Mouse (Mus musculus) megakaryocyte, embryonic 14.5 days (primary cell): ENCODE data around the gene Entpd8. TPM values are rescaled to one million over a fixed set of nuclear protein-coding genes. Genes with fewer than 3 reads are reported as not detected.

Experiments used
- H3K27me3 ChIP-seq: replicated peaks from 2 replicates; pipeline ENCODE3; 2012; ENCODE audit warnings: inconsistent platforms
- H3K36me3 ChIP-seq: replicated peaks from 2 replicates; pipeline ENCODE3; 2012; ENCODE audit warnings: low read length, inconsistent platforms, mixed read lengths
- H3K4me1 ChIP-seq: 2 replicates; pipeline ENCODE4 v1.6.1; 2012; ENCODE audit warnings: inconsistent platforms
- H3K4me3 ChIP-seq: replicated peaks from 2 replicates; pipeline ENCODE3; 2012; ENCODE audit warnings: moderate library complexity, mild to moderate bottlenecking, inconsistent platforms
- H3K9me3 ChIP-seq: 2 replicates; pipeline ENCODE4 v1.6.1; 2012; ENCODE audit warnings: inconsistent platforms
- FLI1 ChIP-seq: IDR thresholded peaks from 2 replicates; pipeline ENCODE4 v1.6.1; 2012; ENCODE audit warnings: low read length, inconsistent platforms, mixed read lengths
- GATA1 ChIP-seq: IDR thresholded peaks from 3 replicates; pipeline ENCODE4 v1.6.1; 2012; ENCODE audit warnings: mixed read lengths, low read length, inconsistent platforms, borderline replicate concordance
- polyA plus RNA-seq: library from polyadenylated mRNA; stranded (reverse); fragments of >175 nt; gene quantifications from 2 replicates; pipeline ENCODE4 v1.2.3, GENCODE M21; 2012; ENCODE audit warnings: low replicate concordance; ENCODE audit not compliant: insufficient read depth

Entpd8 gene
- polyA plus RNA-seq, 1 experiment: not detected

GRCm38 (mm10) chr2:25128072-25128471 is 48.0 kb downstream of the Entpd8 start:
- H3K9me3 ChIP-seq: no peaks in the 10 kb centered on the region
- no peak for TF ChIP-seq GATA1
- TF ChIP-seq FLI1: no peak

GRCm38 (mm10) chr2:25131601-25132000 is 51.5 kb downstream of the Entpd8 start:
- Histone ChIP-seq H3K27me3 (no peaks in the 10 kb centered on the region), H3K4me1 (peaks cover 60% of the 10 kb centered on the region), H3K9me3 (no peaks in the 10 kb centered on the region), H3K36me3 (no peaks in the 10 kb centered on the region), H3K4me3 (peak overlapping the region; percentile 44)
- TF ChIP-seq FLI1 (no peak), GATA1 (no peak)

More at GRCm38 (mm10) chr2:25128072-25128471, 48.0 kb downstream of the Entpd8 start:
- Histone ChIP-seq H3K36me3 (no peaks in the 10 kb centered on the region), H3K4me3 (no peak overlapping the region), H3K27me3 (no peaks in the 10 kb centered on the region), H3K4me1 (peaks cover 85% of the 10 kb centered on the region)

Other genes starting within 250 kb of the Entpd8 start
- 20.7 and 41.8 TPM in 2 replicates for gene Ehmt1, start 160.7 kb upstream of the Entpd8 start, polyA plus RNA-seq
- gene Arrdc1, start 145.1 kb upstream of the Entpd8 start, polyA plus RNA-seq: 61.7 and 82.8 TPM in 2 replicates
- gene Zmynd19, start 130.5 kb upstream of the Entpd8 start, polyA plus RNA-seq: 2.9 and 5.7 TPM in 2 replicates
- gene Dph7, start 117.9 kb upstream of the Entpd8 start, polyA plus RNA-seq: 10.2 and 14.3 TPM in 2 replicates
- 26.6 and 65.1 TPM in 2 replicates for gene Mrpl41, start 105.2 kb upstream of the Entpd8 start, polyA plus RNA-seq
- 1.5 and 7.1 TPM in 2 replicates for gene Pnpla7, start 104.3 kb upstream of the Entpd8 start, polyA plus RNA-seq
- gene Nsmf, start 25.9 kb upstream of the Entpd8 start, polyA plus RNA-seq: 24.0 and 32.1 TPM in 2 replicates
- not detected in 2 replicates for gene Noxa1, start 14.8 kb downstream of the Entpd8 start, polyA plus RNA-seq
- 7.9 and 8.1 TPM in 2 replicates for gene Nrarp, start 100.5 kb downstream of the Entpd8 start, polyA plus RNA-seq
- gene Tor4a, start 116.6 kb downstream of the Entpd8 start, polyA plus RNA-seq: 10.3 and 14.6 TPM in 2 replicates
- gene Nelfb, start 131.2 kb downstream of the Entpd8 start, polyA plus RNA-seq: 22.9 and 24.0 TPM in 2 replicates
- gene Stpg3, start 134.3 kb downstream of the Entpd8 start, polyA plus RNA-seq: 0.08 and 1.5 TPM in 2 replicates
- gene Fam166a, start 138.4 kb downstream of the Entpd8 start, polyA plus RNA-seq: not detected in 2 replicates
- 264 and 365 TPM in 2 replicates for gene Tubb4b, start 144.4 kb downstream of the Entpd8 start, polyA plus RNA-seq
- gene Slc34a3, start 154.1 kb downstream of the Entpd8 start, polyA plus RNA-seq: not detected in 2 replicates
- not detected in 2 replicates for gene Rnf224, start 156.5 kb downstream of the Entpd8 start, polyA plus RNA-seq
- gene Rnf208, start 162.0 kb downstream of the Entpd8 start, polyA plus RNA-seq: 3.8 and 7.6 TPM in 2 replicates
- not detected in 2 replicates for gene Cysrt1, start 162.1 kb downstream of the Entpd8 start, polyA plus RNA-seq
- gene AL732309.1, start 166.6 kb downstream of the Entpd8 start, polyA plus RNA-seq: 1.1 TPM in 1 of 2 replicates, not detected in the other
- gene Tmem203, start 175.1 kb downstream of the Entpd8 start, polyA plus RNA-seq: 16.3 and 20.0 TPM in 2 replicates
- gene Tprn, start 182.3 kb downstream of the Entpd8 start, polyA plus RNA-seq: 11.9 and 12.9 TPM in 2 replicates
- gene Ssna1, start 192.1 kb downstream of the Entpd8 start, polyA plus RNA-seq: 34.6 and 160 TPM in 2 replicates
- gene Anapc2, start 192.2 kb downstream of the Entpd8 start, polyA plus RNA-seq: 3.1 and 14.8 TPM in 2 replicates
- gene Tmem210, start 207.8 kb downstream of the Entpd8 start, polyA plus RNA-seq: not detected in 2 replicates
- not detected in 2 replicates for gene Lrrc26, start 209.6 kb downstream of the Entpd8 start, polyA plus RNA-seq
- gene Grin1, start 238.9 kb downstream of the Entpd8 start, polyA plus RNA-seq: not detected in 2 replicates